Mouse (Mus musculus) limb, embryonic 13.5 days (tissue): ENCODE results near the gene Tbc1d17. TPM values are rescaled to one million over a fixed set of nuclear protein-coding genes. Genes with fewer than 3 reads are reported as not detected.

Experiments
- ATAC-seq: fragments of 200-750 bp; cut with Nextera tagmentation; 2 replicates; pipeline ENCODE4 v1.8.0; 2017; ENCODE audit warnings: low read depth, moderate number of reproducible peaks, moderate TSS enrichment; ENCODE audit not compliant: low FRiP score
- H3K27ac ChIP-seq: fragments of 300-500 bp; sonication (generic); 2 replicates; pipeline ENCODE4 v1.5.1; 2015; ENCODE audit warnings: inconsistent platforms, mild to moderate bottlenecking, moderate library complexity
- H3K27me3 ChIP-seq: fragments of 300-500 bp; sonication (generic); 2 replicates; pipeline ENCODE4 v1.6.1; 2015; ENCODE audit warnings: mild to moderate bottlenecking, inconsistent platforms
- H3K36me3 ChIP-seq: fragments of 300-500 bp; sonication (generic); 2 replicates; pipeline ENCODE4 v1.6.1; 2015; ENCODE audit warnings: inconsistent platforms, mild to moderate bottlenecking, moderate library complexity
- H3K4me1 ChIP-seq: fragments of 300-500 bp; sonication (generic); 2 replicates; pipeline ENCODE4 v1.6.1; 2015; ENCODE audit warnings: inconsistent platforms
- H3K4me2 ChIP-seq: fragments of 300-500 bp; sonication (generic); replicated peaks from 2 replicates; pipeline ENCODE4 v1.6.1; 2015; ENCODE audit warnings: inconsistent platforms, mild to moderate bottlenecking, moderate library complexity
- H3K4me3 ChIP-seq: fragments of 300-500 bp; sonication (generic); 2 replicates; pipeline ENCODE4 v1.5.1; 2015; ENCODE audit warnings: moderate library complexity, mild to moderate bottlenecking, inconsistent platforms
- H3K9ac ChIP-seq: fragments of 300-500 bp; sonication (generic); 2 replicates; pipeline ENCODE4 v1.6.1; 2015; ENCODE audit warnings: mild to moderate bottlenecking, inconsistent platforms
- H3K9me3 ChIP-seq: fragments of 300-500 bp; sonication (generic); 2 replicates; pipeline ENCODE4 v1.6.1; 2016; ENCODE audit warnings: inconsistent platforms
- WGBS: fragments of 180-500 bp; shearing (Covaris S2); methylation state at CpG from one replicate; pipeline ENCODE4 v1.1.7; 2015; 5-methylcytosine and 5-hydroxymethylcytosine counted together
- polyA plus RNA-seq: library from polyadenylated mRNA; unstranded; fragments of >200 nt; fragmentation: Nextera tagmentation; extraction: Ambion mirVana; gene quantifications from 2 replicates; pipeline ENCODE4 v1.2.1, GENCODE M21; 2015

Gene Tbc1d17
- polyA plus RNA-seq, 1 experiment from 2014 or later: 90.5 TPM

GRCm38 (mm10) chr7:44817441-44817840, 31.4 kb downstream of the Tbc1d17 start:
- peak overlapping the region; percentile 82 for H3K4me2 ChIP-seq
- H3K4me3 ChIP-seq: peak overlapping the region; percentile 76
- 24% methylated on average over 3 of the region's 3 CpGs for WGBS
- H3K9me3 ChIP-seq: no peaks in the 10 kb centered on the region
- H3K27ac ChIP-seq: peak overlapping the region; percentile 33; the same call in 1 of the 2 replicates
- no peak for ATAC-seq
- peaks cover 53% of the 10 kb centered on the region for H3K4me1 ChIP-seq
- no peaks in the 10 kb centered on the region for H3K27me3 ChIP-seq
- peaks cover 21% of the 10 kb centered on the region for H3K36me3 ChIP-seq
- peak overlapping the region; percentile 94 for H3K9ac ChIP-seq

GRCm38 (mm10) chr7:44816470-44817021, 32.3 kb downstream of the Tbc1d17 start, which contains the start of gene Atf5:
Atf5 (minus strand) TSS chr7:44816658.
- Histone ChIP-seq H3K4me1 (peaks cover 52% of the 10 kb centered on the region), H3K36me3 (peaks cover 23% of the 10 kb centered on the region), H3K27me3 (no peaks in the 10 kb centered on the region), H3K9ac (peak within 1 kb of the TSS; percentile 94), H3K4me2 (peak within 1 kb of the TSS; percentile 82), H3K27ac (peak within 1 kb of the TSS; percentile 97), H3K9me3 (no peaks in the 10 kb centered on the region), H3K4me3 (peak within 1 kb of the TSS; percentile 76)
- under 1% methylated on average over 55 of the region's 57 CpGs for WGBS
- ATAC-seq: peak; percentile 12; the same call in 1 of the 2 replicates

GRCm38 (mm10) chr7:44815721-44816469, 33.0 kb downstream of the Tbc1d17 start, which contains the start of the genes Nup62 and Il4i1:
Nup62 (plus strand) TSS chr7:44816088.
Il4i1 (plus strand) TSS chr7:44816387.
- Histone ChIP-seq H3K27me3 (no peaks in the 10 kb centered on the region), H3K4me2 (peak within 1 kb of the TSS; percentile 82), H3K36me3 (peaks cover 30% of the 10 kb centered on the region), H3K9me3 (no peaks in the 10 kb centered on the region), H3K9ac (peak within 1 kb of the TSS; percentile 94), H3K27ac (peak within 1 kb of the TSS; percentile 97), H3K4me3 (peak within 1 kb of the TSS; percentile 76), H3K4me1 (peaks cover 47% of the 10 kb centered on the region)
- under 1% methylated on average over 61 of the region's 62 CpGs for WGBS
- ATAC-seq: peak; percentile 94

- WGBS: 38% methylated on average over 14 of the region's 14 CpGs
- Histone ChIP-seq H3K4me1 (peaks cover 39% of the 10 kb centered on the region), H3K27me3 (no peaks in the 10 kb centered on the region), H3K4me2 (peak overlapping the region; percentile 82), H3K9me3 (no peaks in the 10 kb centered on the region), H3K36me3 (peaks cover 31% of the 10 kb centered on the region), H3K4me3 (peak overlapping the region; percentile 76), H3K27ac (peak overlapping the region; percentile 73; the same call in 1 of the 2 replicates), H3K9ac (peak overlapping the region; percentile 20; the same call in 1 of the 2 replicates)
- ATAC-seq: no peak
Observed at GRCm38 (mm10) chr7:44814952-44815553, 33.8 kb downstream of the Tbc1d17 start.

- no peak for ATAC-seq
- no peaks in the 10 kb centered on the region for H3K27me3 ChIP-seq
- no peak overlapping the region for H3K9ac ChIP-seq
- H3K4me3 ChIP-seq: no peak overlapping the region
- 84% methylated on average over 4 of the region's 4 CpGs for WGBS
- H3K27ac ChIP-seq: no peak overlapping the region
- H3K4me2 ChIP-seq: no peak overlapping the region; the same call in 1 of the 2 replicates
- peaks cover 32% of the 10 kb centered on the region for H3K4me1 ChIP-seq
- peaks cover 31% of the 10 kb centered on the region for H3K36me3 ChIP-seq
- no peaks in the 10 kb centered on the region for H3K9me3 ChIP-seq
Observed at GRCm38 (mm10) chr7:44814423-44814822, 34.5 kb downstream of the Tbc1d17 start.

- Histone ChIP-seq H3K27ac (no peak overlapping the region), H3K4me1 (peaks cover 28% of the 10 kb centered on the region), H3K36me3 (peaks cover 31% of the 10 kb centered on the region), H3K9me3 (no peaks in the 10 kb centered on the region), H3K4me3 (no peak overlapping the region), H3K4me2 (no peak overlapping the region), H3K9ac (no peak overlapping the region), H3K27me3 (no peaks in the 10 kb centered on the region)
- WGBS: 98% methylated on average over 3 of the region's 3 CpGs
- no peak for ATAC-seq
Observed at GRCm38 (mm10) chr7:44813985-44814384, 34.9 kb downstream of the Tbc1d17 start.

GRCm38 (mm10) chr7:44812651-44813325, 36.1 kb downstream of the Tbc1d17 start:
- 90% methylated on average over 19 of the region's 20 CpGs for WGBS
- H3K4me1 ChIP-seq: peaks cover 16% of the 10 kb centered on the region
- H3K36me3 ChIP-seq: peaks cover 31% of the 10 kb centered on the region
- H3K9me3 ChIP-seq: no peaks in the 10 kb centered on the region
- no peak overlapping the region for H3K4me3 ChIP-seq
- H3K27ac ChIP-seq: no peak overlapping the region
- no peak for ATAC-seq
- H3K27me3 ChIP-seq: no peaks in the 10 kb centered on the region
- H3K4me2 ChIP-seq: no peak overlapping the region
- no peak overlapping the region for H3K9ac ChIP-seq

GRCm38 (mm10) chr7:44810819-44811557, 37.9 kb downstream of the Tbc1d17 start:
- peaks cover 8% of the 10 kb centered on the region for H3K4me1 ChIP-seq
- no peak overlapping the region for H3K9ac ChIP-seq
- WGBS: 87% methylated on average over 7 of the region's 7 CpGs
- no peak overlapping the region for H3K4me3 ChIP-seq
- no peak overlapping the region for H3K27ac ChIP-seq
- H3K27me3 ChIP-seq: 0 out of 2 replicates have a peak, but pooled peaks cover under 1% of the 10 kb centered on the region
- H3K9me3 ChIP-seq: no peaks in the 10 kb centered on the region
- no peak overlapping the region for H3K4me2 ChIP-seq
- no peak for ATAC-seq
- peaks cover 31% of the 10 kb centered on the region for H3K36me3 ChIP-seq

- Histone ChIP-seq H3K9ac (no peak overlapping the region), H3K4me3 (no peak overlapping the region), H3K36me3 (peaks cover 31% of the 10 kb centered on the region), H3K4me1 (peaks cover 7% of the 10 kb centered on the region), H3K27ac (no peak overlapping the region), H3K27me3 (0 out of 2 replicates have a peak, but pooled peaks cover 2% of the 10 kb centered on the region), H3K4me2 (no peak overlapping the region), H3K9me3 (no peaks in the 10 kb centered on the region)
- no peak for ATAC-seq
- WGBS: 75% methylated on average over 4 of the region's 4 CpGs
Observed at GRCm38 (mm10) chr7:44810365-44810764, 38.5 kb downstream of the Tbc1d17 start.

GRCm38 (mm10) chr7:44809466-44809865, 39.4 kb downstream of the Tbc1d17 start:
- no peak for ATAC-seq
- no peak overlapping the region for H3K4me3 ChIP-seq
- no peaks in the 10 kb centered on the region for H3K9me3 ChIP-seq
- 90% methylated on average over 3 of the region's 3 CpGs for WGBS
- peaks cover 29% of the 10 kb centered on the region for H3K36me3 ChIP-seq
- H3K27me3 ChIP-seq: 0 out of 2 replicates have a peak, but pooled peaks cover 2% of the 10 kb centered on the region
- no peak overlapping the region for H3K4me2 ChIP-seq
- H3K4me1 ChIP-seq: no peaks in the 10 kb centered on the region
- no peak overlapping the region for H3K9ac ChIP-seq
- H3K27ac ChIP-seq: no peak overlapping the region

- H3K4me3 ChIP-seq: no peak overlapping the region
- H3K36me3 ChIP-seq: peaks cover 24% of the 10 kb centered on the region
- no peak overlapping the region for H3K9ac ChIP-seq
- ATAC-seq: no peak
- H3K4me1 ChIP-seq: no peaks in the 10 kb centered on the region
- H3K27ac ChIP-seq: no peak overlapping the region
- H3K4me2 ChIP-seq: no peak overlapping the region
- no peaks in the 10 kb centered on the region for H3K9me3 ChIP-seq
- 72% methylated on average over 2 of the region's 2 CpGs for WGBS
- 0 out of 2 replicates have a peak, but pooled peaks cover 2% of the 10 kb centered on the region for H3K27me3 ChIP-seq
Observed at GRCm38 (mm10) chr7:44808927-44809326, 40.0 kb downstream of the Tbc1d17 start.
